Mouse (Mus musculus) hindbrain, embryonic 14.5 days (tissue): Measurements from ENCODE around the gene Pip4k2b. TPM values are rescaled to one million over a fixed set of nuclear protein-coding genes. Genes with fewer than 3 reads are reported as not detected.

ENCODE experiments used
- ATAC-seq: fragments of 200-750 bp; cut with Nextera tagmentation; 2 replicates; pipeline ENCODE4 v1.8.0; 2017; ENCODE audit warnings: moderate number of reproducible peaks, mild to moderate bottlenecking, moderate TSS enrichment, moderate library complexity; ENCODE audit not compliant: low FRiP score
- DNase-seq: peaks from one replicate; pipeline ENCODE4 v3.0.0-alpha.2; 2015; ENCODE audit warnings: low spot score
- H3K27ac ChIP-seq: fragments of 300-500 bp; sonication (generic); 2 replicates; pipeline ENCODE4 v1.5.1; 2014; ENCODE audit warnings: mild to moderate bottlenecking, moderate library complexity
- H3K27me3 ChIP-seq: fragments of 300-500 bp; sonication (generic); 2 replicates; pipeline ENCODE4 v1.6.1; 2014; ENCODE audit warnings: mild to moderate bottlenecking, low read length, mixed read lengths; ENCODE audit not compliant: control insufficient read depth, insufficient read depth
- H3K36me3 ChIP-seq: fragments of 300-500 bp; sonication (generic); replicated peaks from 2 replicates; pipeline ENCODE4 v1.6.1; 2014; ENCODE audit not compliant: control insufficient read depth, insufficient read depth
- H3K4me1 ChIP-seq: fragments of 300-500 bp; sonication (generic); replicated peaks from 2 replicates; pipeline ENCODE4 v1.6.1; 2014; ENCODE audit warnings: antibody characterized with exemption, low read length, mixed read lengths; ENCODE audit not compliant: control insufficient read depth, insufficient read depth
- H3K4me2 ChIP-seq: fragments of 300-500 bp; sonication (generic); replicated peaks from 2 replicates; pipeline ENCODE4 v1.6.1; 2014; ENCODE audit warnings: mild to moderate bottlenecking, moderate library complexity
- H3K4me3 ChIP-seq: fragments of 300-500 bp; sonication (generic); replicated peaks from 2 replicates; pipeline ENCODE4 v1.5.1; 2014; ENCODE audit warnings: mild to moderate bottlenecking, low read length
- H3K9ac ChIP-seq: fragments of 300-500 bp; sonication (generic); 2 replicates; pipeline ENCODE4 v1.6.1; 2014
- H3K9me3 ChIP-seq: fragments of 300-500 bp; sonication (generic); 2 replicates; pipeline ENCODE4 v1.6.1; 2016; ENCODE audit warnings: low read length; ENCODE audit not compliant: control insufficient read depth
- WGBS: fragments of 180-500 bp; shearing (Covaris S2); extraction: QIAGEN DNeasy Blood & Tissue Kit; methylation state at CpG from one replicate; pipeline ENCODE4 v1.1.7; 2014; 5-methylcytosine and 5-hydroxymethylcytosine counted together
- polyA plus RNA-seq: library from polyadenylated mRNA; unstranded; fragments of >200 nt; fragmentation: Nextera tagmentation; extraction: Ambion mirVana; gene quantifications from 2 replicates; pipeline ENCODE4 v1.2.1, GENCODE M21; 2014

Gene Pip4k2b
- polyA plus RNA-seq, 1 experiment from 2014 or later = 5.2 TPM

- WGBS = 94% methylated on average over 7 of the region's 7 CpGs
- H3K4me3 ChIP-seq = no peak overlapping the region
- H3K4me1 ChIP-seq = no peaks in the 10 kb centered on the region
- DNase-seq = no peak
- no peaks in the 10 kb centered on the region for H3K27me3 ChIP-seq
- H3K36me3 ChIP-seq = peaks cover 82% of the 10 kb centered on the region
- no peak for ATAC-seq
- no peaks in the 10 kb centered on the region for H3K9me3 ChIP-seq
- H3K4me2 ChIP-seq = no peak overlapping the region
- H3K27ac ChIP-seq = no peak overlapping the region
- H3K9ac ChIP-seq = no peak overlapping the region
Measured at GRCm38 (mm10) chr11:97728730-97729129, 15.8 kb downstream of the Pip4k2b start.

- Histone ChIP-seq H3K27me3 (no peaks in the 10 kb centered on the region), H3K4me2 (no peak overlapping the region), H3K36me3 (peaks cover 86% of the 10 kb centered on the region), H3K4me3 (no peak overlapping the region), H3K27ac (no peak overlapping the region), H3K4me1 (no peaks in the 10 kb centered on the region), H3K9ac (no peak overlapping the region), H3K9me3 (no peaks in the 10 kb centered on the region)
- WGBS = 89% methylated on average over 7 of the region's 7 CpGs
- ATAC-seq (no peak), DNase-seq (no peak)
Measured at GRCm38 (mm10) chr11:97728311-97728710, 16.2 kb downstream of the Pip4k2b start.

GRCm38 (mm10) chr11:97723709-97724108 lies 20.8 kb downstream of the Pip4k2b start:
- H3K9me3 ChIP-seq = no peaks in the 10 kb centered on the region
- H3K9ac ChIP-seq = no peak overlapping the region
- WGBS = 89% methylated on average over 7 of the region's 7 CpGs
- no peak for DNase-seq
- no peak overlapping the region for H3K4me2 ChIP-seq
- no peak overlapping the region for H3K27ac ChIP-seq
- H3K36me3 ChIP-seq = peaks cover 98% of the 10 kb centered on the region
- no peak overlapping the region for H3K4me3 ChIP-seq
- H3K4me1 ChIP-seq = no peaks in the 10 kb centered on the region
- ATAC-seq = no peak
- no peaks in the 10 kb centered on the region for H3K27me3 ChIP-seq

- no peaks in the 10 kb centered on the region for H3K27me3 ChIP-seq
- no peaks in the 10 kb centered on the region for H3K4me1 ChIP-seq
- 96% methylated on average over 4 of the region's 4 CpGs for WGBS
- no peak overlapping the region for H3K4me2 ChIP-seq
- no peak overlapping the region for H3K27ac ChIP-seq
- H3K36me3 ChIP-seq = peaks cover 98% of the 10 kb centered on the region
- H3K4me3 ChIP-seq = no peak overlapping the region
- DNase-seq (no peak), ATAC-seq (no peak)
- no peaks in the 10 kb centered on the region for H3K9me3 ChIP-seq
- no peak overlapping the region for H3K9ac ChIP-seq
Measured at GRCm38 (mm10) chr11:97721338-97721737, 23.2 kb downstream of the Pip4k2b start.

GRCm38 (mm10) chr11:97719041-97719440 lies 25.5 kb downstream of the Pip4k2b start:
- no peak for ATAC-seq
- no peaks in the 10 kb centered on the region for H3K27me3 ChIP-seq
- H3K4me2 ChIP-seq = no peak overlapping the region
- no peaks in the 10 kb centered on the region for H3K4me1 ChIP-seq
- H3K9ac ChIP-seq = no peak overlapping the region
- DNase-seq = no peak
- H3K36me3 ChIP-seq = peaks cover 90% of the 10 kb centered on the region
- no peaks in the 10 kb centered on the region for H3K9me3 ChIP-seq
- no peak overlapping the region for H3K27ac ChIP-seq
- H3K4me3 ChIP-seq = no peak overlapping the region
- WGBS = 86% methylated on average over 4 of the region's 4 CpGs

- 86% methylated on average over 15 of the region's 15 CpGs for WGBS
- ATAC-seq (no peak), DNase-seq (no peak)
- Histone ChIP-seq H3K9ac (no peak overlapping the region), H3K36me3 (peaks cover 90% of the 10 kb centered on the region), H3K27me3 (no peaks in the 10 kb centered on the region), H3K4me1 (no peaks in the 10 kb centered on the region), H3K27ac (no peak overlapping the region), H3K4me2 (no peak overlapping the region), H3K9me3 (no peaks in the 10 kb centered on the region), H3K4me3 (no peak overlapping the region)
Measured at GRCm38 (mm10) chr11:97718281-97718860, 26.1 kb downstream of the Pip4k2b start.

- Histone ChIP-seq H3K4me2 (no peak overlapping the region), H3K4me3 (no peak overlapping the region), H3K9ac (no peak overlapping the region), H3K27ac (no peak overlapping the region), H3K36me3 (peaks cover 90% of the 10 kb centered on the region), H3K27me3 (no peaks in the 10 kb centered on the region), H3K9me3 (no peaks in the 10 kb centered on the region), H3K4me1 (no peaks in the 10 kb centered on the region)
- 92% methylated on average over 26 of the region's 26 CpGs for WGBS
- DNase-seq (no peak), ATAC-seq (no peak)
Measured at GRCm38 (mm10) chr11:97717369-97718280, 26.9 kb downstream of the Pip4k2b start.

GRCm38 (mm10) chr11:97716021-97716420 lies 28.5 kb downstream of the Pip4k2b start:
- Histone ChIP-seq H3K4me3 (no peak overlapping the region), H3K9ac (no peak overlapping the region), H3K27ac (no peak overlapping the region), H3K4me2 (no peak overlapping the region), H3K9me3 (no peaks in the 10 kb centered on the region), H3K4me1 (no peaks in the 10 kb centered on the region), H3K36me3 (peaks cover 90% of the 10 kb centered on the region), H3K27me3 (no peaks in the 10 kb centered on the region)
- WGBS = 92% methylated on average over 8 of the region's 8 CpGs
- ATAC-seq (no peak), DNase-seq (no peak)

- ATAC-seq = no peak
- no peak for DNase-seq
- H3K36me3 ChIP-seq = peaks cover 85% of the 10 kb centered on the region
- no peak overlapping the region for H3K4me3 ChIP-seq
- H3K9ac ChIP-seq = no peak overlapping the region
- no peak overlapping the region for H3K27ac ChIP-seq
- H3K4me1 ChIP-seq = no peaks in the 10 kb centered on the region
- 94% methylated on average over 14 of the region's 14 CpGs for WGBS
- no peak overlapping the region for H3K4me2 ChIP-seq
- no peaks in the 10 kb centered on the region for H3K27me3 ChIP-seq
- H3K9me3 ChIP-seq = no peaks in the 10 kb centered on the region
Measured at GRCm38 (mm10) chr11:97714784-97715760, 29.4 kb downstream of the Pip4k2b start.
